Mouse (Mus musculus): ENCODE measurements around the gene Nudt7. TPM values are rescaled to one million over a fixed set of nuclear protein-coding genes. Genes with fewer than 3 reads are reported as not detected.

Gene Nudt7
- total RNA-seq, 2 experiments from 2014 or later, result 68.9 to 77.9 TPM

DNA sequence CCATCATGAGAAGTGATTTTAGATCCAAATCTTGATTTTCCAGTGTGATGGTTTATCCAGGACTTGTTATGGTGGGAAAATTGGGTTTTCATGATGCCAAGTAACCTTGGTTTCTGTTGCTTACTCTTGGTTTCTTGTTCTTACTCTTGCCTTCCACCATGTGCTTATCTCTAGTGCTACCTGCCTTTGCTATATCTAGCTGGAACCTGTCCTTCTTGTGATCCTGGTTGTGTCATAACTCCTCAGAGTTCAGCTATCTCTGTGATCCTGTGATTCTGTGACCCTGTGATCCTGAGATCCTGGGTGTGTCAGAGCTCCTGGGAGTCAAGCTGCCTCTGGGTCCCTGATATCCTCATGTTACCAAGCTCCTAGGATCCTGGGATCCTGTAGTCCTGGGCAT is 8.8 kb downstream of the Nudt7 start:
- DNase-seq, result no peak

DNA sequence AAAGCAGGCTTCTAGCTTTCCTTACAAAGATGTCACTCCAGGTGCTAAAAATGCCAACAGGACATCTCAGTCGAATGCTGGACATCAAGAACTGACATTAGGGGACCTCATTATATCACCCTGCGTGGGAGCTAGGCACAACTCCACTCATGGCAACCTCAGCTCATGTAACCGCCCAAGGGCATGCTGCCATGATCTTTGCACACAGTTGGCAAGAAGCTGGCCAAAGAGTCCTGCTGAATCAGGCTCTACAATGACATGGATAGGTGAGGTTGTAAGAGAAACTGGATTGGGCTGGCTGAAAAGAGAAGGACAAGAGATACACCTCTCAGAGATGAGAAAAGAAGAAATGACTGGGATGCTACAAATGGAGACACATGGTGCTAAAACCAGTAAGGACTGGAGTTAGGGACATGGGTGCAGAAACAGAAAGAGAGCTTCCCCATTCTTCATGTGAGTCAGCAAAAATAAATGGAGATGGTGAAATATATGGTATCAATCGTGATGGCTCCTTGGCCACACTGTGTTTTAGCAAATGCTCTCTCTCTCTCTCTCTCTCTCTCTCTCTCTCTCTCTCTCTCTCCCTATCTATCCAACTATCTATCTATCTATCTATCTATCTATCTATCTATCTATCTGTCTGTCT is 10.4 kb downstream of the Nudt7 start:
- peak; percentile 70 for DNase-seq

DNA sequence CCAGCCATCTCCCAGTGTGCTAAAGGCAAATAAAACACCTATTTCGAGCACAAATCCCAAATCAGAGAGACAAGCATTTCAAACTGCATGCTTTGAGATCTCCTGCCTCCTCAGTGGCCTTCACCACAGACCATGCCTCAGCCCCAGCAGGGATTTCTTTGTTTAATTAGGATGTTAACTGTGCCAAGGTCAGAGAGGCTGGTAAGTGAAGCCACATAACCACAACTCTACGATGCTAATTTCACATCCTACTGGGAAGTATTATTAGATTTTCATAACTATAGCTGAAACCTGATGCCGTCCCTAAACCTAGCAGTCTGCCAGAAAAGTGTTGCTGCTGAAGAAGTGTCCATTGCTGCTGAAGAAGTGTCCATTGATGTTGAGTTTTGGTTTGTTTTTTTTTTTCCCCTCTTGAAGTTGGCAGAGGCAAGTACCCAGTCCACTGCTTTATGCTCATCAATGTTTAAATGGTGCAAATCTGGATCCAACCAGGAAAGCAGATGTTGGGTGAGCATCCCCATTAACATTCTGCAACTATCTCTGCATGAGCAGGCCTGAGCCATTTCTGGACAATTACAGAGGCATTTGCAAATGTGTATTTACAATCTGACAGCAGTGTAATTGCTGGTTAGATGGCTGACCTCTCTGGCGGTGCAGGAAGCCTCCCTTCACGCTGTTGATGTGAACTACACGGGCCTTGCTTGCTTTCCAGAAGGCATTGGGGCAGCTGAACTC is 20.1 kb downstream of the Nudt7 start:
- DNase-seq, result no peak

DNA sequence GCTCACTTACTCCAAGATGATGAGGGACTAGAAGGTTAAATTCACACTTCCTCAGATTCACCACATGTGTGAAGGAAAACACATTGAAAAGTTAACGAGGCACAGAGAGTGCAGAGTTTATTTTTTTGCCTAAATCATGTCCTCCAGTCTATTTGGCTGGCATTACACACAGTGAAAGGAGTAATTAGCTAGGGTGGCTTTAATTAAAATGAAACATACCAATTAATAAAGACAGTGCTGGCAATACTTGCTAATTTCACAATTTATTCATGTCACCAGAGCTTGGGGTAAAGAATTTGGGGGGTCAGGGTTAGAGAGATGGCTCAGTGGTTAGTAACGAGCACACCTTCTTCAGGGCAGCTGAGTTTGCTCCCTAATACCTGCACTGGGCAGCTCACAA is 25.2 kb downstream of the Nudt7 start:
- no peak for DNase-seq

DNA sequence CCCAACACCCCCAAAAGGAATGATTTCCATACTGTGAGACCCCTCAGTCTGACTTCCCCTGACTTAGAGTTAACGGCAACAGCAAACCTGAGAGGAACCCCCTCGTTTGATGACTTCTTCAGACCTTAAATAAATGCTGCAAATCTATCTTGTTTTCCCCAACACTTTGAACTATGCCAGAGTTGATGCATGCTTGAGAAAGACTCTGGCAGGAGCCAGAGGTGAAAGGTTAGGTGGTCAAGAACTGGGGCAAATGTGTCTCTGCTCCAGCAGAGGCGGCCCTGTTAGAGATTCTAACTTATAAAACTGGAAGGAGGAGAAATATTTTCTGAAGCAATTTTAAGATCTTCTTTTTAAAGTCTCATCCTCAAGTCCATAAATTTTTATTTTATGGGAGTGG is 26.3 kb downstream of the Nudt7 start:
- peak; percentile 41 for DNase-seq

DNA sequence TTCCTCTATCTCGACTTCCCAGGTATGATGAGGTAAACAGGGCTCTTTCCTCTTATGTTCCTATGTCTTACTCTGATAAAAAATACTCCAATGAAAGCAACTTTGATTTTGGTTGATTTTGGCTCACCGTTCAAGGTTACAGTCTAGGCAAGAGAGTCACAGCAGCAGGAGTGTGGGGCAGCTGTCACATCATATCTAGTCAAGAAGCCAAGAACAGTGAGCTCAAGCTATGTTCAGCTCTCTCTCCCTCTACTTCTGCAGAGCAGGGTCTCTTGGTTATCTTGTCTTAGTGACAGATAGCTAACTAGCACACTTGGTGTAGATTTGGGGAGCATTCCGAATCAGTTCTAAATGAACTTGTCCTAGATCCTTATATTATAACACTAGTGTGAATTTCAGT is 30.5 kb downstream of the Nudt7 start:
- no peak for DNase-seq

DNA sequence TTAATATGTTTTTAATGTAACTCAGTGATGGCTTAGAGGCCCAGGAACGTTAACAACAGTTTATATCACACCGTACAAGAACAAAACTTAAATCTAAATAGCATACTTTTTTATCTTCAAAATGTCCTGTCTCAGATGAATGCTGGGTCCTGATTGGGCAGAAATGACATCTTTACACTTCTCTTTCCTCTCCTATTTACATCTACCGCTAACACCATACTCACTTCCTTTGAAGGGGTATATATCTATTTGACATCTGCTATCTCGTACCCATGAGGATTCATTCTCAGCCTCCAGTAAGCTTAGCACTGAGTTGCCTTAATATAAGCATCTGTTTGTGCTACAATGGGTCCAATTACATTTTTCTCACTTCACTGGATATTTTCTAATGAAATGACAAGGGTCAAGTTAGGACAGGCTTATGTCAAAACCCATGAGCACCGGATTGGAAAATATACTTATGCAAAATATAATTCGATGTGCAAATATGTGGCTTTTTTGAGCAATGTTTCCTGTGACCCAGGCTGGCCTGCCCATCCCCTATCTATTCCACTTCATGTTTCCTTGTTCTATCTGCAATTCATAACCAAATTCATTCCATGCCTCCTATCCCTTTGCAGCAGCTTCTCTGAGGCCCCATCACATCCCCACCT is 31.2 kb downstream of the Nudt7 start:
- DNase-seq, result no peak

DNA sequence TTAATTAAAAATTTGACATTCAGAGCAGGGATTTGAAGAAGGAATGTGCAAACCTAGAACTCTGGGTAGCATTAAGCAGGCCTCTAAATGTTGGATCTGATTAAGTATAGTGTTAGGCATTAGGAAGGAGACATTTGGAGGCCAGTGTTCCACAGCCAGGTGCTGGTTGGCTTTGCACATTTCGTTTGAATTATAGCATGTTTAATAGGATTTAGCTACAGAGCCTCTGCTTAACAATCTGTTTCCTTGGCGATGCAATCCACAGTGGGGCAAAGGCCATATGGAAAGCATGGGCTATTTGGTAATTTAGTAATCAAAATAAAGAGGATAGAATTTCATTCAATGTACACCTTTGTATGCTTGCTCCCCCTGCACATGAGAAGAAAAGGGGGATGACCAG is 32.4 kb downstream of the Nudt7 start:
- no peak for DNase-seq

DNA sequence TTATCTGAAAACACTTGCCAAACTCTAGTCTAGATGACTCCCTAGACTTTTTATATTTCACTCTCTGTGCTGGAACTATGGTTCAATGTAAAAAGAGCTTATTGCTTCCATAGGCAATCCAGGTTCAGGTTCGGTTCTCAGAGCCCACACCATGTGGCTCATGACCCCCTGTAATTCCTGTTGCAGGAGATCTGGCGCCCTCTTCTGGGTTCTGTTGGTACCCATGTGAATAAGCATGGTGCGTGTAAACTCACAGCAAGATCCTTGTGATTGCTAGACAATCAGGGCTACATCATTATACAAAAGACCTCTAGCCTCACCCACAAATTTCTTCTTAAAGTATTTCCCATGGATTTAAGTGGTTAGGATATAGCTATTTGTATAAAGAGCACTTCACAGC is 43.4 kb downstream of the Nudt7 start:
- no peak for DNase-seq

DNA sequence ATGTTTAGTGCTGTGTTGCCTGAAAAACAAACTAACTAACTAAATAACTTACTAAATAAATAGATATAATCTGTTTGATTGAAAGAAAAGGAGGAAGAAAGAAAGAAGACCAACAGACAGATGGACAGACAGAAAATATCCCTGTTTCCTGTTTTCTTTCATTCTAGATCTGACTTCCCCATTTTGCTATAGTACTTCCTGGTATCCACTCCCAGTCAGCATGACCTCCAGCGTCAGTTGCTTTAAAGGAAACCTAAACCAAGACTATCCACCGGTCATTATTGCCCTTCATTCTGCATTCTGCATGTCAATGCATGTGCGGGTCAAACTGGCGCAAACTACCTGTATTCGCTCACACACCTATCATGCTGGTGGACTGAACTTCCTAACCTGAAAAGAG is 60.0 kb downstream of the Nudt7 start:
- no peak for DNase-seq

DNA sequence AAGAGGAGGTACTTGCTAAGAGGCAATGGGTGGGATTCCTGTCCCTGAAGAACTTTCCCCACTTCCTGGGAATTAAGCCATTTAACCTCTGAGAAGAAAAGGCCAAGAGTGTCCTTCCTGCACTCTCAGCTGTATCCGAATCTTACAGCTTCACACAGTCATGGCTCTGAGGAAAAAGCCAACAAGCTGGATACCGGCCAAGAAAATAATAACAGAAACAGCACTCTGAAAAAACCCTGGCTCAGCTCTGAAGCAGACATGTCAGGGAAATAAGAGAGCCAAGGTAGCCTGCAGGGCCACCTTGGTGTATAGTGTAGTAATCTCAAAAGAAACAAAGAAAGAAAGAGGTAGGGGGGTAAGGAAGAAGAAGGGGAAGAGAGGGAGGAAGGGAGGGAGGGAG is 65.6 kb downstream of the Nudt7 start:
- no peak for DNase-seq

Other genes starting within 250 kb of the Nudt7 start
- 10 to 100 TPM; 15.9 to 24.4 TPM for gene Vat1l, start 72.1 kb downstream of the Nudt7 start, total RNA-seq (2021)